Mouse (Mus musculus): ENCODE data around the gene Polk. TPM values are rescaled to one million over a fixed set of nuclear protein-coding genes. Genes with fewer than 3 reads are reported as not detected.
A peak's percentile ranks its signal among the peaks of the same experiment; 100 is the strongest.

Polk gene
- total RNA-seq, 2 experiments from 2014 or later: 3.2 to 4.3 TPM

GRCm38 (mm10) chr13:96431595-96432156, 110.7 kb downstream of the Polk start:
- intact Hi-C loops (cut with DNase I): loop anchor here (2.0 kb wide), 1 partner anchor 163 kb away; no protein-coding TSS in a partner anchor

More at GRCm38 (mm10) chr13:96431595-96432156, 110.7 kb downstream of the Polk start:
- peak; percentile 80 to 86 for DNase-seq

Other genes starting within 250 kb of the Polk start
- 1 to 10 TPM; 6.0 to 6.8 TPM for gene Poc5, start 154.3 kb downstream of the Polk start, total RNA-seq (2021)
- gene Ankdd1b, start 71.4 kb downstream of the Polk start, total RNA-seq (2021): under 1 TPM in 1 of 2 experiments, not detected in 1; 0.10 TPM
- not detected for gene Gm17622, start 51.8 kb downstream of the Polk start, total RNA-seq (2021)
- gene Col4a3bp, start within 50 bp of the Polk start, total RNA-seq (2021): 10 to 100 TPM; 34.7 to 35.0 TPM
- gene Hmgcr, start 128.4 kb upstream of the Polk start, total RNA-seq (2021): 1 to 10 TPM; 4.3 to 7.6 TPM
- gene Ankrd31, start 205.7 kb upstream of the Polk start, total RNA-seq (2021): not detected

All from gastrocnemius, postnatal 36 days (tissue).